Mouse (Mus musculus) megakaryocyte, embryonic 14.5 days (primary cell): ENCODE measurements at regions not wholly inside any gene's neighbourhood (a gene's known extent, or its start where the extent isn't known, plus 50 kb on each side); places are given as distances from the start of the nearest gene placed in this dataset.

Experiments
- FLI1 ChIP-seq: IDR thresholded peaks from 2 replicates; pipeline ENCODE4 v1.6.1; 2012; ENCODE audit warnings: low read length, inconsistent platforms, mixed read lengths
- GATA1 ChIP-seq: IDR thresholded peaks from 3 replicates; pipeline ENCODE4 v1.6.1; 2012; ENCODE audit warnings: mixed read lengths, low read length, inconsistent platforms, borderline replicate concordance

GRCm38 (mm10) chr17:47294091-47294534, 74.6 kb upstream of the Mrps10 start:
- TF ChIP-seq FLI1 (no peak), GATA1 (no peak)
